Mouse (Mus musculus) adrenal gland, postnatal 14 days (tissue): ENCODE data around the gene Ifngr2. TPM values are rescaled to one million over a fixed set of nuclear protein-coding genes. Genes with fewer than 3 reads are reported as not detected.

ENCODE experiments used
- DNase-seq: peaks from one replicate; pipeline ENCODE4 v3.0.0; 2021; ENCODE audit warnings: mixed read lengths
- total RNA-seq: library from RNA; stranded (reverse); gene quantifications from 2 replicates; pipeline ENCODE4 v1.2.3, GENCODE M21; 2021

The Ifngr2 gene
- total RNA-seq, 1 experiment from 2014 or later: 27.7 TPM

- DNase-seq: no peak
Measured at GRCm38 (mm10) chr16:91565292-91565951, 18.6 kb downstream of the Ifngr2 start.

GRCm38 (mm10) chr16:91566002-91566401, 19.1 kb downstream of the Ifngr2 start:
- DNase-seq: no peak

GRCm38 (mm10) chr16:91568960-91569359, 22.1 kb downstream of the Ifngr2 start:
- DNase-seq: no peak

GRCm38 (mm10) chr16:91571105-91571504, 24.2 kb downstream of the Ifngr2 start:
- DNase-seq: no peak

GRCm38 (mm10) chr16:91575151-91575550, 28.3 kb downstream of the Ifngr2 start:
- no peak for DNase-seq

- no peak for DNase-seq
Measured at GRCm38 (mm10) chr16:91578980-91579720, 32.3 kb downstream of the Ifngr2 start.

- DNase-seq: peak; percentile 48
Measured at GRCm38 (mm10) chr16:91582307-91582706, 35.4 kb downstream of the Ifngr2 start.

GRCm38 (mm10) chr16:91585617-91586016, 38.7 kb downstream of the Ifngr2 start:
- no peak for DNase-seq

- no peak for DNase-seq
Measured at GRCm38 (mm10) chr16:91586244-91586643, 39.4 kb downstream of the Ifngr2 start.

- DNase-seq: no peak
Measured at GRCm38 (mm10) chr16:91587730-91588453, 41.0 kb downstream of the Ifngr2 start.

GRCm38 (mm10) chr16:91588703-91589102, 41.8 kb downstream of the Ifngr2 start:
- DNase-seq: no peak

GRCm38 (mm10) chr16:91592162-91592561, 45.3 kb downstream of the Ifngr2 start:
- no peak for DNase-seq

- DNase-seq: no peak
Measured at GRCm38 (mm10) chr16:91593262-91593661, 46.4 kb downstream of the Ifngr2 start.

- peak; percentile 49 for DNase-seq
Measured at GRCm38 (mm10) chr16:91595076-91595475, 48.2 kb downstream of the Ifngr2 start.

GRCm38 (mm10) chr16:91596397-91596778, 49.5 kb downstream of the Ifngr2 start:
- no peak for DNase-seq

- no peak for DNase-seq
Measured at GRCm38 (mm10) chr16:91596779-91597671, 50.2 kb downstream of the Ifngr2 start.

- peak; percentile 99 for DNase-seq
Measured at GRCm38 (mm10) chr16:91597672-91598010, 50.8 kb downstream of the Ifngr2 start, which contains the start of gene Tmem50b. TSS of gene Tmem50b (minus strand) at chr16:91597800.

- DNase-seq: no peak
Measured at GRCm38 (mm10) chr16:91599242-91599641, 52.4 kb downstream of the Ifngr2 start.

- DNase-seq: no peak
Measured at GRCm38 (mm10) chr16:91601081-91601480, 54.2 kb downstream of the Ifngr2 start.

- DNase-seq: no peak
Measured at GRCm38 (mm10) chr16:91601693-91602092, 54.8 kb downstream of the Ifngr2 start.

- no peak for DNase-seq
Measured at GRCm38 (mm10) chr16:91605156-91605555, 58.3 kb downstream of the Ifngr2 start.

GRCm38 (mm10) chr16:91606958-91607357, 60.1 kb downstream of the Ifngr2 start:
- no peak for DNase-seq
